Mouse (Mus musculus) neural tube, postnatal 0 days (tissue): ENCODE results near the gene Ano1. TPM values are rescaled to one million over a fixed set of nuclear protein-coding genes. Genes with fewer than 3 reads are reported as not detected.

Source experiments
- polyA plus RNA-seq: library from polyadenylated mRNA; unstranded; fragments of >200 nt; fragmentation: Nextera tagmentation; extraction: Ambion mirVana; gene quantifications from 2 replicates; pipeline ENCODE4 v1.2.1, GENCODE M21; 2015

Gene Ano1
- polyA plus RNA-seq: 4.9 and 5.2 TPM in 2 replicates

DNA sequence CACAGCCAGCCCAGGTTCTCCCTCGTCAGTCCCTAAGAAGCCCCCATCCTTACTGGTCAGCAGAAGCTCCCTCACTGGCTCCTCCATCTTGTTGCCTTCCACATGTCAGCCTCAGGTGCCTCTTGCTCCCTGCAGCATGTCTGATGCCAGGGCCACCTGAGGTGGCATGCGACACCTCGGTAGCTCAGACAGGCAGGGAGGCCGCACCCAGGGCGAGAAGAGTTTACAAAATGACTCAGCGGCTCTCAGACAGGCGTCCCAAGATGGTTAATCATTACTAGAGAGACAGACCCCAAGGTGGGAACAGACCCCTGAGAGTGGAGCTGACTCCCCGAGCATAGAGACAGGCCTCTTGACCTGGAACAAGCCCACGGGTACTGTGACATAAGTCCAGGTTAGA lies at the start of gene Ano1:
TSS of gene Ano1 (minus strand) at position 142 of the 400 bp plus-strand sequence.

DNA sequence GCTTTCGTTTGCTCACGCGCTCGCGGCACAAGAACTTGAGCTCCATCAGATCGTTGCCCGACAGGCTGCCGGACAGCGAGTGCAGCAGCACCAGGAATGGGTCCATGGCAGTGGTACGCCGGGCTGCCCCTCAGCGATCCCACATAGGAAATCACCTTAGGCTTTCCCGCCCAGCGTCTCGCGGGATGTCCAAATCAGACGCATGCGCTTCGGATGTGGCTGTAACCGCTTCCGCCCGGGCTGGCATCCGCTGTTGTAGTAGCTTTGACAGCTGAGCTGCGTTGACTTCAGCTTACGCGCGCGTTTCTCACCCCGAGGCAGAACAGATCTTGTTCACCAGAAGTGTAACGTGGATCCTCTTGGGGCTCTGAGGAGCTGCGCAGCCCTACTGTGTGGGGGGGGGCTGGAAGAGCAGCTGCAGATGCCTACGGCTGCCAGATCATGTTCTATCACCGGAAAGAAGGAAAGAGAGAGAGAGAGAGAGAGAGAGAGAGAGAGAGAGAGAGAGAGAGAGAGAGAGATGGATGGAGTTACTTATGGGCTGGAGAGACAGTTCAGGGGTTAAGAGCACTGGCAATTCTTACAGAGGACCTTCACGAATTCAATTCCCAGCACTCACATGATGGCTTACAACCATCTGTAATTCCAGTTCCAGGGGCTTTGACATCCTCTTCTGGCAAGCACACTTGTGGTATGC lies 169.3 kb downstream of the Ano1 start, which contains the start of gene Fadd:
TSS of gene Fadd (minus strand) at position 180 of the 697 bp plus-strand sequence.

DNA sequence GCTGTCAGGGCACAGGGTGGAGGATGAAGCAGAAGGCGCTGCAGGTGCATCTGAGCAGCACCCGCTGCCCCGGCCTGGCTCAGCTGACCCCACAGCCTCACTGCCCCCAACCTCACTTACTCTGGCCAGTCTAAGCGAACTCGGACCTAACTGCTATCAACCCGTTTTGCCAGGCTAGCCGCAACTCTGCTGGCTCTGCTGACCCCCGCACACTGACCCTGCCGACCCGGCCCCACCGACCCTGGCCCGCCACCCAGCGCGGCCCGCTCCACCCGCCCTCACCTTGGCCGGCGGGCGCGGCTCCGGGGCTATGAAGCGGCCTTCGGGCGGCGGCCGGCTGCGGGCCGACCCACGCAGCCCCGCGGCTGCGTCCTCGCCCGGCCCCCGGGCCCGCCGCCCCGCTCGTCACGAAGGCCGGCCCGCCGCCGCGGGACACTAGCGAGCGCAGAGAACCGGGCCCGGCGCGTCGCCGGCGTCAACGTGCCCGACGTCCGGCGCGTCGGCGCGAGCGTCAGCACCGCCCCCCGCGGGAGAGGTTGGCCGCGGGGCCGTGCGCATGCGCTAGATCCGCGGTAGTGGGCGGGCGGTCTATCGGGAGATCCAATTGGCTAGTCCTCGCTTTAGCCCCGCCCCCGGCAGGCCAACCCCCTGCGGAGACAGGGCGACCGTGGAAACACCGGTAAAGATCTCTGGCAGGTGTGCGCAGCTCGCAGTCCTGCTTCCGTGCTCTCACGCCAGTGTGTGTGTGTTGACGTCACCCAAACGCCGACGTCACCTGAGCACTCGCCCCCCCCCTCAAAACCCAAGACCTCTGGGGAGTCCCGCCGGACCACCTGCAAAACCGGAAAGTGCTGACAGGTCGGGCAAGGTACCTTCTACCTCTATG lies 198.3 kb downstream of the Ano1 start, which contains the start of gene Ppfia1:
TSS of gene Ppfia1 (minus strand) at position 493 of the 886 bp plus-strand sequence.

Other genes with a start within 250 kb of the Ano1 start
- gene Ppfia1, start 198.2 kb downstream of the Ano1 start, polyA plus RNA-seq: 17.0 and 21.3 TPM in 2 replicates
- gene Fadd, start 169.5 kb downstream of the Ano1 start, polyA plus RNA-seq: 4.4 and 4.9 TPM in 2 replicates
- 0.59 and 0.98 TPM in 2 replicates for gene Fgf3, start 86.1 kb upstream of the Ano1 start, polyA plus RNA-seq
- gene Fgf4, start 95.4 kb upstream of the Ano1 start, polyA plus RNA-seq: not detected in 2 replicates
- 2.2 and 3.1 TPM in 2 replicates for gene Fgf15, start 144.6 kb upstream of the Ano1 start, polyA plus RNA-seq
- 19.3 and 24.9 TPM in 2 replicates for gene LTO1, start 163.1 kb upstream of the Ano1 start, polyA plus RNA-seq
- gene Ccnd1, start 188.0 kb upstream of the Ano1 start, polyA plus RNA-seq: 30.1 and 36.2 TPM in 2 replicates